Mouse (Mus musculus) heart, embryonic 11.5 days (tissue): Measurements from ENCODE around the gene B4galt5. TPM values are rescaled to one million over a fixed set of nuclear protein-coding genes. Genes with fewer than 3 reads are reported as not detected.

ENCODE experiments used
- ATAC-seq: fragments of 200-750 bp; cut with Nextera tagmentation; replicated peaks from 2 replicates; pipeline ENCODE4 v1.8.0; 2017; ENCODE audit warnings: moderate library complexity; ENCODE audit not compliant: insufficient number of reproducible peaks, low FRiP score, low TSS enrichment
- H3K27ac ChIP-seq: fragments of 300-500 bp; sonication (generic); 2 replicates; pipeline ENCODE4 v1.5.1; 2014; ENCODE audit warnings: mild to moderate bottlenecking, low read depth, low read length
- H3K27me3 ChIP-seq: fragments of 300-500 bp; sonication (generic); 2 replicates; pipeline ENCODE4 v1.6.1; 2014; ENCODE audit warnings: mild to moderate bottlenecking, low read length, mixed read lengths; ENCODE audit not compliant: control insufficient read depth, insufficient read depth
- H3K36me3 ChIP-seq: fragments of 300-500 bp; sonication (generic); 2 replicates; pipeline ENCODE4 v1.6.1; 2014; ENCODE audit warnings: mild to moderate bottlenecking, low read length, moderate library complexity, mixed read lengths; ENCODE audit not compliant: control insufficient read depth, insufficient read depth
- H3K4me1 ChIP-seq: fragments of 300-500 bp; sonication (generic); 2 replicates; pipeline ENCODE4 v1.6.1; 2014; ENCODE audit warnings: low read length; ENCODE audit not compliant: control insufficient read depth, insufficient read depth
- H3K4me2 ChIP-seq: fragments of 300-500 bp; sonication (generic); 2 replicates; pipeline ENCODE4 v1.6.1; 2014; ENCODE audit warnings: mild to moderate bottlenecking, moderate library complexity
- H3K4me3 ChIP-seq: fragments of 300-500 bp; sonication (generic); 2 replicates; pipeline ENCODE4 v1.5.1; 2014; ENCODE audit warnings: low read depth, low read length
- H3K9ac ChIP-seq: fragments of 300-500 bp; sonication (generic); 2 replicates; pipeline ENCODE4 v1.6.1; 2014; ENCODE audit warnings: mild to moderate bottlenecking, low read depth, low read length, moderate library complexity
- H3K9me3 ChIP-seq: fragments of 300-500 bp; sonication (generic); replicated peaks from 2 replicates; pipeline ENCODE4 v1.6.1; 2016; ENCODE audit warnings: low read length; ENCODE audit not compliant: control insufficient read depth
- WGBS: fragments of 180-500 bp; shearing (Covaris S2); extraction: QIAGEN DNeasy Blood & Tissue Kit; methylation state at CpG from one replicate; pipeline ENCODE4 v1.1.7; 2014; ENCODE audit not compliant: insufficient replicate concordance; 5-methylcytosine and 5-hydroxymethylcytosine counted together
- polyA plus RNA-seq: library from polyadenylated mRNA; unstranded; fragments of >200 nt; fragmentation: Nextera tagmentation; extraction: Ambion mirVana; gene quantifications from 2 replicates; pipeline ENCODE4 v1.2.1, GENCODE M21; 2014

Gene B4galt5
- polyA plus RNA-seq, 1 experiment from 2014 or later, result 24.5 TPM

GRCm38 (mm10) chr2:167321372-167321771, 27.6 kb downstream of the B4galt5 start:
- no peak; the same call in 1 of the 2 replicates for ATAC-seq
- WGBS, result 88% methylated on average over 8 of the region's 8 CpGs
- no peak overlapping the region for H3K27ac ChIP-seq

GRCm38 (mm10) chr2:167318981-167319380, 30.0 kb downstream of the B4galt5 start:
- H3K36me3 ChIP-seq, result no peaks in the 10 kb centered on the region
- no peaks in the 10 kb centered on the region for H3K27me3 ChIP-seq
- H3K4me1 ChIP-seq, result peaks cover 56% of the 10 kb centered on the region
- no peak overlapping the region for H3K4me3 ChIP-seq
- no peak overlapping the region for H3K9ac ChIP-seq
- no peak overlapping the region for H3K4me2 ChIP-seq
- 22% methylated on average over 5 of the region's 5 CpGs for WGBS
- no peaks in the 10 kb centered on the region for H3K9me3 ChIP-seq
- no peak for ATAC-seq
- H3K27ac ChIP-seq, result peak overlapping the region; percentile 46

More at GRCm38 (mm10) chr2:167321372-167321771, 27.6 kb downstream of the B4galt5 start:
- Histone ChIP-seq H3K4me1 (peaks cover 37% of the 10 kb centered on the region), H3K4me3 (no peak overlapping the region), H3K36me3 (no peaks in the 10 kb centered on the region), H3K4me2 (no peak overlapping the region), H3K9me3 (no peaks in the 10 kb centered on the region), H3K9ac (no peak overlapping the region), H3K27me3 (no peaks in the 10 kb centered on the region)

GRCm38 (mm10) chr2:167316724-167317187, 32.2 kb downstream of the B4galt5 start:
- Histone ChIP-seq H3K9me3 (no peaks in the 10 kb centered on the region), H3K4me1 (peaks cover 64% of the 10 kb centered on the region), H3K36me3 (no peaks in the 10 kb centered on the region), H3K9ac (no peak overlapping the region), H3K27ac (no peak overlapping the region), H3K27me3 (no peaks in the 10 kb centered on the region), H3K4me2 (no peak overlapping the region), H3K4me3 (no peak overlapping the region)
- WGBS, result 66% methylated on average over 3 of the region's 3 CpGs
- no peak for ATAC-seq

GRCm38 (mm10) chr2:167314491-167314890, 34.5 kb downstream of the B4galt5 start:
- Histone ChIP-seq H3K4me3 (no peak overlapping the region), H3K9me3 (no peaks in the 10 kb centered on the region), H3K4me1 (peaks cover 59% of the 10 kb centered on the region), H3K27ac (peak overlapping the region; percentile 62; the same call in 1 of the 2 replicates), H3K36me3 (no peaks in the 10 kb centered on the region; the same call in 1 of the 2 replicates), H3K9ac (no peak overlapping the region), H3K27me3 (no peaks in the 10 kb centered on the region), H3K4me2 (no peak overlapping the region)
- WGBS, result 79% methylated on average over 8 of the region's 8 CpGs
- no peak for ATAC-seq

GRCm38 (mm10) chr2:167313501-167314326, 35.3 kb downstream of the B4galt5 start:
- peaks cover 52% of the 10 kb centered on the region for H3K4me1 ChIP-seq

GRCm38 (mm10) chr2:167310121-167310520, 38.9 kb downstream of the B4galt5 start:
- Histone ChIP-seq H3K36me3 (peaks cover 14% of the 10 kb centered on the region), H3K4me1 (peaks cover 21% of the 10 kb centered on the region), H3K27ac (no peak overlapping the region), H3K9ac (no peak overlapping the region), H3K9me3 (no peaks in the 10 kb centered on the region), H3K27me3 (no peaks in the 10 kb centered on the region), H3K4me3 (no peak overlapping the region), H3K4me2 (no peak overlapping the region)
- ATAC-seq, result no peak
- WGBS, result 95% methylated on average over 1 of the region's 1 CpGs

More at GRCm38 (mm10) chr2:167313501-167314326, 35.3 kb downstream of the B4galt5 start:
- H3K27me3 ChIP-seq, result no peaks in the 10 kb centered on the region
- H3K27ac ChIP-seq, result peak overlapping the region; percentile 62; the same call in 1 of the 2 replicates
- H3K9ac ChIP-seq, result no peak overlapping the region
- H3K4me2 ChIP-seq, result no peak overlapping the region
- peak; percentile 66 for ATAC-seq
- WGBS, result 66% methylated on average over 13 of the region's 13 CpGs
- H3K4me3 ChIP-seq, result no peak overlapping the region
- no peaks in the 10 kb centered on the region for H3K9me3 ChIP-seq
- peaks cover 6% of the 10 kb centered on the region; the same call in 1 of the 2 replicates for H3K36me3 ChIP-seq

- H3K4me1 ChIP-seq, result peaks cover 15% of the 10 kb centered on the region
- H3K9me3 ChIP-seq, result no peaks in the 10 kb centered on the region
- WGBS, result 88% methylated on average over 12 of the region's 12 CpGs
- H3K36me3 ChIP-seq, result peaks cover 14% of the 10 kb centered on the region
- H3K4me2 ChIP-seq, result no peak overlapping the region
- no peak overlapping the region for H3K4me3 ChIP-seq
- H3K27me3 ChIP-seq, result no peaks in the 10 kb centered on the region
- no peak overlapping the region for H3K27ac ChIP-seq
- no peak overlapping the region; the same call in 1 of the 2 replicates for H3K9ac ChIP-seq
- no peak for ATAC-seq
Measured at GRCm38 (mm10) chr2:167309286-167309685, 39.7 kb downstream of the B4galt5 start.

GRCm38 (mm10) chr2:167307716-167308115, 41.3 kb downstream of the B4galt5 start:
- Histone ChIP-seq H3K27me3 (no peaks in the 10 kb centered on the region), H3K9me3 (no peaks in the 10 kb centered on the region), H3K36me3 (peaks cover 14% of the 10 kb centered on the region), H3K4me1 (no peaks in the 10 kb centered on the region), H3K4me2 (no peak overlapping the region), H3K4me3 (no peak overlapping the region), H3K9ac (no peak overlapping the region), H3K27ac (no peak overlapping the region)
- ATAC-seq, result no peak
- 62% methylated on average over 12 of the region's 12 CpGs for WGBS
